Mouse (Mus musculus): ENCODE measurements around the gene Zfp661. TPM values are rescaled to one million over a fixed set of nuclear protein-coding genes. Genes with fewer than 3 reads are reported as not detected.

The Zfp661 gene
- polyA plus RNA-seq, 1 experiment from 2014 or later: 6.1 TPM

Other genes starting within 250 kb of the Zfp661 start
- 0.06 and 0.14 TPM in 2 replicates for gene Astl, start 248.5 kb downstream of the Zfp661 start, polyA plus RNA-seq (2015; fragmentation: Nextera tagmentation; extraction: Ambion mirVana)
- 0.45 and 0.56 TPM in 2 replicates for gene Adra2b, start 223.9 kb downstream of the Zfp661 start, polyA plus RNA-seq (2015; fragmentation: Nextera tagmentation; extraction: Ambion mirVana)
- 0.14 and 0.32 TPM in 2 replicates for gene Gpat2, start 161.9 kb downstream of the Zfp661 start, polyA plus RNA-seq (2015; fragmentation: Nextera tagmentation; extraction: Ambion mirVana)
- 22.8 and 24.9 TPM in 2 replicates for gene Fahd2a, start 142.5 kb downstream of the Zfp661 start, polyA plus RNA-seq (2015; fragmentation: Nextera tagmentation; extraction: Ambion mirVana)
- 1.2 and 1.5 TPM in 2 replicates for gene Kcnip3, start 65.0 kb downstream of the Zfp661 start, polyA plus RNA-seq (2015; fragmentation: Nextera tagmentation; extraction: Ambion mirVana)
- gene Prom2, start 45.6 kb downstream of the Zfp661 start, polyA plus RNA-seq (2015; fragmentation: Nextera tagmentation; extraction: Ambion mirVana): 1.8 and 2.3 TPM in 2 replicates
- 136 and 145 TPM in 2 replicates for gene Mrps5, start 128 bp upstream of the Zfp661 start, polyA plus RNA-seq (2015; fragmentation: Nextera tagmentation; extraction: Ambion mirVana)
- 1.4 and 1.6 TPM in 2 replicates for gene Mal, start 69.6 kb upstream of the Zfp661 start, polyA plus RNA-seq (2015; fragmentation: Nextera tagmentation; extraction: Ambion mirVana)
- gene Mall, start 142.8 kb upstream of the Zfp661 start, polyA plus RNA-seq (2015; fragmentation: Nextera tagmentation; extraction: Ambion mirVana): 6.5 and 7.0 TPM in 2 replicates
- gene Nphp1, start 201.8 kb upstream of the Zfp661 start, polyA plus RNA-seq (2015; fragmentation: Nextera tagmentation; extraction: Ambion mirVana): 33.5 and 34.6 TPM in 2 replicates
- gene Mtln, start 205.4 kb upstream of the Zfp661 start, polyA plus RNA-seq (2015; fragmentation: Nextera tagmentation; extraction: Ambion mirVana): 26.2 and 29.5 TPM in 2 replicates
- gene Bub1, start 244.8 kb upstream of the Zfp661 start, polyA plus RNA-seq (2015; fragmentation: Nextera tagmentation; extraction: Ambion mirVana): 54.0 and 58.5 TPM in 2 replicates

Data from limb, embryonic 13.5 days (tissue).